Mouse (Mus musculus): Measurements from ENCODE around the gene Gkap1. TPM values are rescaled to one million over a fixed set of nuclear protein-coding genes. Genes with fewer than 3 reads are reported as not detected.

Gene Gkap1
- polyA plus RNA-seq, 1 experiment from 2014 or later, result 25.2 TPM

- peaks cover 62% of the 10 kb centered on the region for H3K36me3 ChIP-seq (ENCODE audit: control insufficient read depth, insufficient read depth, low read length)
- H3K9me3 ChIP-seq (ENCODE audit: control insufficient read depth, low read length), result no peaks in the 10 kb centered on the region
- no peak overlapping the region for H3K4me2 ChIP-seq (ENCODE audit: low read length)
- no peak overlapping the region for H3K9ac ChIP-seq (replicated peaks; ENCODE audit: low read length)
- ATAC-seq (ENCODE audit: low FRiP score, low TSS enrichment), result no peak
- no peak for DNase-seq
- H3K27me3 ChIP-seq (ENCODE audit: control insufficient read depth, insufficient read depth, low read length), result no peaks in the 10 kb centered on the region
- H3K4me1 ChIP-seq (ENCODE audit: control insufficient read depth, insufficient read depth, low read length), result no peaks in the 10 kb centered on the region
- no peak overlapping the region for H3K4me3 ChIP-seq (replicated peaks; ENCODE audit: low read depth, low read length)
- no peak overlapping the region for H3K27ac ChIP-seq (replicated peaks; ENCODE audit: low read depth, low read length)
- WGBS, result 97% methylated on average over 14 of the region's 14 CpGs
These were observed 84.0 kb downstream of the Gkap1 start for GRCm38 (mm10) chr13:58191516-58191915.

- no peak for DNase-seq
- ATAC-seq (ENCODE audit: low FRiP score, low TSS enrichment), result no peak
- no peaks in the 10 kb centered on the region for H3K27me3 ChIP-seq (ENCODE audit: control insufficient read depth, insufficient read depth, low read length)
These were observed 86.0 kb downstream of the Gkap1 start for GRCm38 (mm10) chr13:58189473-58189872.

GRCm38 (mm10) chr13:58188412-58188811, 87.1 kb downstream of the Gkap1 start:
- Histone ChIP-seq H3K4me2 (ENCODE audit: low read length) (no peak overlapping the region), H3K27ac (replicated peaks; ENCODE audit: low read depth, low read length) (no peak overlapping the region), H3K36me3 (ENCODE audit: control insufficient read depth, insufficient read depth, low read length) (peaks cover 46% of the 10 kb centered on the region), H3K9ac (replicated peaks; ENCODE audit: low read length) (no peak overlapping the region), H3K4me1 (ENCODE audit: control insufficient read depth, insufficient read depth, low read length) (no peaks in the 10 kb centered on the region), H3K4me3 (replicated peaks; ENCODE audit: low read depth, low read length) (no peak overlapping the region), H3K9me3 (ENCODE audit: control insufficient read depth, low read length) (no peaks in the 10 kb centered on the region), H3K27me3 (ENCODE audit: control insufficient read depth, insufficient read depth, low read length) (no peaks in the 10 kb centered on the region)
- ATAC-seq (ENCODE audit: low FRiP score, low TSS enrichment) (no peak; the same call in 1 of the 2 replicates), DNase-seq (peak; percentile 91)
- WGBS, result 64% methylated on average over 4 of the region's 4 CpGs

More at GRCm38 (mm10) chr13:58189473-58189872, 86.0 kb downstream of the Gkap1 start:
- Histone ChIP-seq H3K4me3 (replicated peaks; ENCODE audit: low read depth, low read length) (no peak overlapping the region), H3K4me2 (ENCODE audit: low read length) (no peak overlapping the region), H3K9ac (replicated peaks; ENCODE audit: low read length) (no peak overlapping the region), H3K4me1 (ENCODE audit: control insufficient read depth, insufficient read depth, low read length) (no peaks in the 10 kb centered on the region), H3K36me3 (ENCODE audit: control insufficient read depth, insufficient read depth, low read length) (peaks cover 46% of the 10 kb centered on the region), H3K27ac (replicated peaks; ENCODE audit: low read depth, low read length) (no peak overlapping the region), H3K9me3 (ENCODE audit: control insufficient read depth, low read length) (no peaks in the 10 kb centered on the region)
- WGBS, result 87% methylated on average over 5 of the region's 5 CpGs

- DNase-seq (no peak), ATAC-seq (ENCODE audit: low FRiP score, low TSS enrichment) (no peak)
- Histone ChIP-seq H3K9me3 (ENCODE audit: control insufficient read depth, low read length) (no peaks in the 10 kb centered on the region), H3K27ac (replicated peaks; ENCODE audit: low read depth, low read length) (no peak overlapping the region), H3K4me3 (replicated peaks; ENCODE audit: low read depth, low read length) (no peak overlapping the region), H3K4me1 (ENCODE audit: control insufficient read depth, insufficient read depth, low read length) (no peaks in the 10 kb centered on the region), H3K9ac (replicated peaks; ENCODE audit: low read length) (no peak overlapping the region), H3K4me2 (ENCODE audit: low read length) (no peak overlapping the region), H3K36me3 (ENCODE audit: control insufficient read depth, insufficient read depth, low read length) (peaks cover 47% of the 10 kb centered on the region), H3K27me3 (ENCODE audit: control insufficient read depth, insufficient read depth, low read length) (no peaks in the 10 kb centered on the region)
- WGBS, result 78% methylated on average over 3 of the region's 3 CpGs
These were observed 87.7 kb downstream of the Gkap1 start for GRCm38 (mm10) chr13:58187751-58188150.

GRCm38 (mm10) chr13:58186281-58186680, 89.2 kb downstream of the Gkap1 start:
- Histone ChIP-seq H3K4me2 (ENCODE audit: low read length) (no peak overlapping the region), H3K9me3 (ENCODE audit: control insufficient read depth, low read length) (no peaks in the 10 kb centered on the region), H3K9ac (replicated peaks; ENCODE audit: low read length) (no peak overlapping the region), H3K4me1 (ENCODE audit: control insufficient read depth, insufficient read depth, low read length) (no peaks in the 10 kb centered on the region), H3K27ac (replicated peaks; ENCODE audit: low read depth, low read length) (no peak overlapping the region), H3K4me3 (replicated peaks; ENCODE audit: low read depth, low read length) (no peak overlapping the region), H3K27me3 (ENCODE audit: control insufficient read depth, insufficient read depth, low read length) (no peaks in the 10 kb centered on the region), H3K36me3 (ENCODE audit: control insufficient read depth, insufficient read depth, low read length) (peaks cover 37% of the 10 kb centered on the region)
- 65% methylated on average over 8 of the region's 8 CpGs for WGBS
- DNase-seq, result no peak
- no peak for ATAC-seq (ENCODE audit: low FRiP score, low TSS enrichment)

- peaks cover 36% of the 10 kb centered on the region for H3K36me3 ChIP-seq (ENCODE audit: control insufficient read depth, insufficient read depth, low read length)
- ATAC-seq (ENCODE audit: low FRiP score, low TSS enrichment) (no peak), DNase-seq (no peak)
- H3K9ac ChIP-seq (replicated peaks; ENCODE audit: low read length), result no peak overlapping the region
- H3K4me3 ChIP-seq (replicated peaks; ENCODE audit: low read depth, low read length), result no peak overlapping the region
- no peaks in the 10 kb centered on the region for H3K27me3 ChIP-seq (ENCODE audit: control insufficient read depth, insufficient read depth, low read length)
- 86% methylated on average over 3 of the region's 3 CpGs for WGBS
- no peak overlapping the region for H3K27ac ChIP-seq (replicated peaks; ENCODE audit: low read depth, low read length)
- H3K4me1 ChIP-seq (ENCODE audit: control insufficient read depth, insufficient read depth, low read length), result no peaks in the 10 kb centered on the region
- H3K9me3 ChIP-seq (ENCODE audit: control insufficient read depth, low read length), result no peaks in the 10 kb centered on the region
- no peak overlapping the region for H3K4me2 ChIP-seq (ENCODE audit: low read length)
These were observed 91.4 kb downstream of the Gkap1 start for GRCm38 (mm10) chr13:58184111-58184510.

Small RNAs within 50 kb of the gene (microRNA-seq; reads per million reads assigned to microRNA genes)
- gene Mir6369, result not detected

Other genes with a start within 250 kb of the Gkap1 start
- gene Klhl3, start 162.1 kb downstream of the Gkap1 start, polyA plus RNA-seq (2014; fragmentation: Nextera tagmentation; extraction: Ambion mirVana), result 10.0 and 10.1 TPM in 2 replicates
- gene Hnrnpa0, start 147.1 kb downstream of the Gkap1 start, polyA plus RNA-seq (2014; fragmentation: Nextera tagmentation; extraction: Ambion mirVana), result 72.5 and 93.5 TPM in 2 replicates
- 59.7 TPM in 2 replicates for gene Idnk, start 118.0 kb downstream of the Gkap1 start, polyA plus RNA-seq (2014; fragmentation: Nextera tagmentation; extraction: Ambion mirVana)
- 100 and 112 TPM in 2 replicates for gene Ubqln1, start 60.0 kb downstream of the Gkap1 start, polyA plus RNA-seq (2014; fragmentation: Nextera tagmentation; extraction: Ambion mirVana)
- 1.3 and 2.3 TPM in 2 replicates for gene Kif27, start 83.4 kb upstream of the Gkap1 start, polyA plus RNA-seq (2014; fragmentation: Nextera tagmentation; extraction: Ambion mirVana)
- 21.0 and 22.9 TPM in 2 replicates for gene 2210016F16Rik, start 109.5 kb upstream of the Gkap1 start, polyA plus RNA-seq (2014; fragmentation: Nextera tagmentation; extraction: Ambion mirVana)
- gene Rmi1, start 126.5 kb upstream of the Gkap1 start, polyA plus RNA-seq (2014; fragmentation: Nextera tagmentation; extraction: Ambion mirVana), result 24.6 and 26.0 TPM in 2 replicates
- gene Hnrnpk, start 127.6 kb upstream of the Gkap1 start, polyA plus RNA-seq (2014; fragmentation: Nextera tagmentation; extraction: Ambion mirVana), result 1,214 and 1,754 TPM in 2 replicates

Measured in midbrain, embryonic 14.5 days (tissue).